Mouse (Mus musculus) liver, postnatal 0 days (tissue): ENCODE results near the gene Prss33. TPM values are rescaled to one million over a fixed set of nuclear protein-coding genes. Genes with fewer than 3 reads are reported as not detected.

Experiments
- ATAC-seq: fragments of 200-750 bp; cut with Nextera tagmentation; 2 replicates; pipeline ENCODE4 v1.8.0; 2017; ENCODE audit warnings: mild to moderate bottlenecking, moderate library complexity
- DNase-seq: peaks from one replicate; pipeline ENCODE4 v3.0.0-alpha.2; 2016
- H3K27ac ChIP-seq: fragments of 300-500 bp; sonication (generic); 2 replicates; pipeline ENCODE4 v1.5.1; 2014; ENCODE audit warnings: antibody characterized with exemption, moderate library complexity, mild to moderate bottlenecking, low read depth
- H3K27me3 ChIP-seq: fragments of 300-500 bp; sonication (generic); 2 replicates; pipeline ENCODE4 v1.6.1; 2014; ENCODE audit warnings: low read length, control low read depth, mixed read lengths; ENCODE audit not compliant: insufficient read depth
- H3K36me3 ChIP-seq: fragments of 300-500 bp; sonication (generic); replicated peaks from 2 replicates; pipeline ENCODE4 v1.6.1; 2014; ENCODE audit warnings: mild to moderate bottlenecking, control low read depth, low read length, moderate library complexity, mixed read lengths; ENCODE audit not compliant: insufficient read depth
- H3K4me1 ChIP-seq: fragments of 300-500 bp; sonication (generic); 2 replicates; pipeline ENCODE4 v1.6.1; 2014; ENCODE audit warnings: antibody characterized with exemption, mild to moderate bottlenecking, control low read depth; ENCODE audit not compliant: insufficient read depth
- H3K4me2 ChIP-seq: fragments of 300-500 bp; sonication (generic); 2 replicates; pipeline ENCODE4 v1.6.1; 2014; ENCODE audit warnings: low read depth, mild to moderate bottlenecking, low read length, moderate library complexity, mixed read lengths
- H3K4me3 ChIP-seq: fragments of 300-500 bp; sonication (generic); 2 replicates; pipeline ENCODE4 v1.5.1; 2014; ENCODE audit warnings: low read depth, low read length
- H3K9ac ChIP-seq: fragments of 300-500 bp; sonication (generic); replicated peaks from 2 replicates; pipeline ENCODE4 v1.6.1; 2014; ENCODE audit warnings: mild to moderate bottlenecking, moderate library complexity
- H3K9me3 ChIP-seq: fragments of 300-500 bp; sonication (generic); 2 replicates; pipeline ENCODE4 v1.6.1; 2016; ENCODE audit warnings: mild to moderate bottlenecking, control low read depth, low read length, mixed read lengths
- CTCF ChIP-seq: sonication (generic); IDR thresholded peaks from 2 replicates; pipeline ENCODE4 v1.5.1; 2016; ENCODE audit warnings: antibody characterized with exemption, low read depth
- EP300 ChIP-seq: IDR thresholded peaks from 2 replicates; pipeline ENCODE4 v1.6.1; 2016; ENCODE audit warnings: antibody characterized with exemption, low read depth, mild to moderate bottlenecking
- WGBS: fragments of 180-500 bp; shearing (Covaris S2); extraction: QIAGEN DNeasy Blood & Tissue Kit; methylation state at CpG from one replicate; pipeline ENCODE4 v1.1.7; 2014; ENCODE audit not compliant: insufficient replicate concordance; 5-methylcytosine and 5-hydroxymethylcytosine counted together
- polyA plus RNA-seq: library from polyadenylated mRNA; unstranded; fragments of >200 nt; fragmentation: Nextera tagmentation; extraction: Ambion mirVana; gene quantifications from 2 replicates; pipeline ENCODE4 v1.2.1, GENCODE M21; 2015

Gene Prss33
- polyA plus RNA-seq, 1 experiment from 2014 or later: not detected

DNA sequence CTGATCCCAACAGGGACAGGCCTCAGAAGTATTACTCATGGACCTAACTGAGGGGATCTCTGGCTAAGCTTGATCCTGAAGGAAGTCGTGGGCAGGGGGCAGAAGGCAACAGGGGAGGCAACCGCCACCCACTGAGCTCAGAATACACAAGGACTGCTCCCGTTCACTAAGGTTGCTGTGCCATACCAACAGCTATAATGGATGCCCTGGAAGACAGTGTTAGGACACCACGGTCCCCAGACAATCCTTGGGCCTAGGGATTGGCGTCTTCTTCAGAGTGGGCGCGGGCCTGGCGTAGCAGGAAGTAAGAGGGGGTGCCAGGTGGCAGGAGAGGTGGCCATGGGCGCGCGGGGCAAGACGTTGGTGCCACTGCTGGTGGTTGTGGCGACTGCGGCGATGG, 31.9 kb upstream of the Prss33 start, which contains the start of gene Prss21:
Gene Prss21 (plus strand): TSS at position 301 of the 400 bp plus-strand sequence.
- H3K36me3 ChIP-seq: no peaks in the 10 kb centered on the region
- no peak within 1 kb of the TSS for H3K27ac ChIP-seq
- DNase-seq (no peak), ATAC-seq (no peak)
- H3K27me3 ChIP-seq: no peaks in the 10 kb centered on the region
- H3K4me3 ChIP-seq: no peak within 1 kb of the TSS
- H3K9me3 ChIP-seq: no peaks in the 10 kb centered on the region
- H3K4me1 ChIP-seq: no peaks in the 10 kb centered on the region
- 87% methylated on average over 15 of the region's 15 CpGs for WGBS
- TF ChIP-seq EP300 (no peak), CTCF (no peak)
- no peak within 1 kb of the TSS for H3K4me2 ChIP-seq
- no peak within 1 kb of the TSS for H3K9ac ChIP-seq

DNA sequence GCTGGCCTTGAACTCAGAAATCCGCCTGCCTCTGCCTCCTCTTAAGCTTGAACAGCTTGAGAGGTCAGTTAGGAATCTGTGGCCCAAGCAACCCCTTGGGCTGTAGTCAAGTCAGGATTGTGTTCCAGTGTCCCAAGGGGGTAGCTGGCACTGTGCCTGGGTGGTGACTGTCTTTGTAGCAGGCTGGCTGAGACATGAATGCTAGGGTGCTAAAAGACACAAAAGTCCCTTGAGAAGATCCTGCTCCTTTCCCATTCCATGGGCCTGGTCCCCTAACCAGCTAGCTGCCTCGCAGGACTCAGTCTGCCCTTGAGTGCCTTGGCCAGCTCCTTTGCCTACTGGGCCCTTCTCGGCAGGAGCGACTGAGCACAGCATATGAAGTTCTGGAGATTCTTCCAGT, 27.1 kb upstream of the Prss33 start:
- no peak overlapping the region for H3K4me2 ChIP-seq
- no peak for ATAC-seq
- no peak overlapping the region for H3K4me3 ChIP-seq
- no peaks in the 10 kb centered on the region for H3K27me3 ChIP-seq
- DNase-seq: no peak
- no peaks in the 10 kb centered on the region for H3K9me3 ChIP-seq
- TF ChIP-seq EP300 (no peak), CTCF (no peak)
- no peak overlapping the region for H3K9ac ChIP-seq
- no peaks in the 10 kb centered on the region for H3K4me1 ChIP-seq
- 75% methylated on average over 4 of the region's 4 CpGs for WGBS
- no peak overlapping the region for H3K27ac ChIP-seq
- no peaks in the 10 kb centered on the region for H3K36me3 ChIP-seq

DNA sequence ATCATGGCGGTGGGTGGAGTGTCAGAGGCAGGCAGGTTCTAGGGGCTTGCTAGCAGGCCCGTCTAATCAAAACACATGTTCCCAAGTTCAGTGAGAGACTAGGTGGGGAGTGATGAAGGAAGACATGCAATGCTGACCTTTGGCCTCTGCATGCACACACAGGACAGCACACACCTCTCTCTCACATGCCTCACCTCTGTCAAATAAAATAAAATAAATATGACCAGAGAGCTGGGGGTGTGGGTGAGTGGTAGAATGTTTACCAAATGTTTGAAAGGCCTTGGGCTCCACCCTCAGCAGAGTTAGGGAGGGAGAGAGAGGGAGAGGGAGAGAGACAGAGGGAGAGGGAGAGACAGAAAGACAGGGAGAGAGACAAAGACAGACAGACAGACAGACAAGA, 22.1 kb upstream of the Prss33 start:
- H3K4me3 ChIP-seq: no peak overlapping the region
- WGBS: 74% methylated on average over 2 of the region's 2 CpGs
- H3K9me3 ChIP-seq: no peaks in the 10 kb centered on the region
- no peaks in the 10 kb centered on the region for H3K27me3 ChIP-seq
- no peaks in the 10 kb centered on the region for H3K36me3 ChIP-seq
- H3K4me2 ChIP-seq: no peak overlapping the region
- ATAC-seq: peak; percentile 84
- no peak overlapping the region for H3K27ac ChIP-seq
- DNase-seq: no peak
- TF ChIP-seq EP300 (no peak), CTCF (no peak)
- H3K9ac ChIP-seq: no peak overlapping the region
- no peaks in the 10 kb centered on the region for H3K4me1 ChIP-seq

DNA sequence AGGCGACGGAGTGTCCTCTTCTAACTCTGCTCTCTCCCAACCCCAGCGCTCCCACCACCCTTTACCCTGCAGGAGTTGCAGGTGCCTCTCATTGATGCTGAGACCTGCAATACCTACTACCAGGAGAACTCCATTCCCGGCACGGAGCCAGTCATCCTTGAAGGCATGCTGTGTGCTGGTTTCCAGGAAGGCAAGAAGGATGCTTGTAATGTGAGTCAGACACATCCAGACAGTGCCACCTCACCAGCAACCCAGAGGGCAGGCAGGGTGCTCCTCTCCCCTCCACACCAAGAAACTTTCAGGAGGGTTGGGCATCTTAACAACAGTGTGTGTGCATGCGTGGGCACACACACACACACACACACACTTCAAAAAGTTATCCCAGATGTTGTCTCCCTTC, 21.3 kb upstream of the Prss33 start:
- Histone ChIP-seq H3K27me3 (no peaks in the 10 kb centered on the region), H3K4me3 (no peak overlapping the region), H3K36me3 (no peaks in the 10 kb centered on the region), H3K9ac (no peak overlapping the region), H3K9me3 (no peaks in the 10 kb centered on the region), H3K4me2 (no peak overlapping the region), H3K4me1 (no peaks in the 10 kb centered on the region), H3K27ac (no peak overlapping the region)
- no peak for DNase-seq
- TF ChIP-seq EP300 (no peak), CTCF (no peak)
- no peak for ATAC-seq
- 77% methylated on average over 6 of the region's 6 CpGs for WGBS

DNA sequence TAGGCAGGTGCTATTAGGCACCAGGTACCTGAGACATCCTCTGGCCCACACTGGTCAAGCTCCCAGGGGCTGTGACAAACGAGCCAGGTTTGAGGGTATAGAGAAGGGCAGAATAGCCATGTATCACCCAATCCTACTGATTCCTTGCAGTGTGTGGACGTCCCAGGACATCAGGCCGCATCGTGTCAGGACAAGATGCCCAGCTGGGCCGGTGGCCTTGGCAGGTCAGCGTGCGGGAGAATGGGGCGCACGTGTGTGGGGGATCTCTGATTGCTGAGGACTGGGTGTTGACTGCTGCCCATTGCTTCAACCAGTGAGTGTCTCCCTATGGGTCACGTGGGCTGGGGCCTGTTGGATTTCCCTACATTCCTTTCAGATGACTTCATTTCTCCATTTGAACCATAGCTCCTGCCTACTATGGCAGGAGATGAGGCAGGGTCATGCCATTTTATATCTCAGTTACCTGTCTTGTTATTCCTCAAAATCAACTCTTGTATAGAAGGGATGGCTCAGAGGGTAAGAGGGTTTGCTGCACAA, 18.4 kb upstream of the Prss33 start:
- DNase-seq (no peak), ATAC-seq (no peak)
- H3K36me3 ChIP-seq: no peaks in the 10 kb centered on the region
- WGBS: 83% methylated on average over 10 of the region's 10 CpGs
- H3K9me3 ChIP-seq: no peaks in the 10 kb centered on the region
- no peaks in the 10 kb centered on the region for H3K27me3 ChIP-seq
- H3K4me2 ChIP-seq: no peak overlapping the region
- H3K4me1 ChIP-seq: no peaks in the 10 kb centered on the region
- H3K9ac ChIP-seq: no peak overlapping the region
- H3K27ac ChIP-seq: no peak overlapping the region
- no peak overlapping the region for H3K4me3 ChIP-seq
- TF ChIP-seq CTCF: no peak
- no peak for TF ChIP-seq EP300

DNA sequence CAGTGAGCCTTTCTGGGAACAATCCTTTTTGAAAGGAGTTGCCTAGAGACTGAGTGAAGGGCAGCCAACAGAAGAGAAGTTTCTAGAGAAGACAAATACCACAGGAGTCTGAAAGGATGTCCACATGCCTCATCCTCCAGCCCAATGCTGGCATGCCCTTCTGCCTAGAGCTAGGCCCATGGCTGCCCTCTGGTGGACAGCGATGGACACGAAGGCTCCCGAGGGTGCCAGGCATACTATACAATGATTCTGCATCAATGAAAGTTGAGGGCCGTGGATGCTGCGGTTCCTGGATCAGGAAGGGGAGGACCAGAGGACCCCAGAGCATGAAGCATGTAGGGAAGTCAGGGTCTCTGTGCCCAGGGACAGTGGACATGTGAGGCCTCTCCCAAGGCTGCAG, 17.4 kb upstream of the Prss33 start:
- H3K9me3 ChIP-seq: no peaks in the 10 kb centered on the region
- no peak for ATAC-seq
- H3K27ac ChIP-seq: no peak overlapping the region
- H3K4me1 ChIP-seq: no peaks in the 10 kb centered on the region
- no peak overlapping the region for H3K9ac ChIP-seq
- peak; percentile 74 for DNase-seq
- no peaks in the 10 kb centered on the region for H3K27me3 ChIP-seq
- no peak overlapping the region for H3K4me3 ChIP-seq
- TF ChIP-seq CTCF: peak; percentile 83
- TF ChIP-seq EP300: no peak
- no peak overlapping the region for H3K4me2 ChIP-seq
- no peaks in the 10 kb centered on the region for H3K36me3 ChIP-seq
- WGBS: 33% methylated on average over 5 of the region's 5 CpGs
